Mouse (Mus musculus): ENCODE data around the gene Izumo4. TPM values are rescaled to one million over a fixed set of nuclear protein-coding genes. Genes with fewer than 3 reads are reported as not detected.

The Izumo4 gene
- polyA plus RNA-seq, 1 experiment from 2014 or later: 28.0 TPM

GRCm38 (mm10) chr10:80702536-80703390 lies 779 bp downstream of the Izumo4 start:
- no peaks in the 10 kb centered on the region for H3K27me3 ChIP-seq
- H3K27ac ChIP-seq (replicated peaks): peak overlapping the region; percentile 86
- H3K4me3 ChIP-seq (replicated peaks): peak overlapping the region; percentile 70
- H3K9ac ChIP-seq: peak overlapping the region; percentile 55
- 2% methylated on average over 47 of the region's 47 CpGs for WGBS
- peak overlapping the region; percentile 90 for H3K4me2 ChIP-seq (replicated peaks)
- H3K36me3 ChIP-seq: peaks cover 17% of the 10 kb centered on the region
- H3K4me1 ChIP-seq: peaks cover 40% of the 10 kb centered on the region
- no peaks in the 10 kb centered on the region for H3K9me3 ChIP-seq (replicated peaks)
- ATAC-seq (ENCODE audit: insufficient number of reproducible peaks, low FRiP score, low TSS enrichment, low read depth): peak; percentile 89

- 86% methylated on average over 5 of the region's 5 CpGs for WGBS
- peaks cover 26% of the 10 kb centered on the region for H3K36me3 ChIP-seq
- 0 out of 2 replicates have a peak overlapping the region, but pooled peaks have one; percentile 55 for H3K9ac ChIP-seq
- H3K9me3 ChIP-seq (replicated peaks): no peaks in the 10 kb centered on the region
- peaks cover 36% of the 10 kb centered on the region for H3K4me1 ChIP-seq
- H3K27me3 ChIP-seq: no peaks in the 10 kb centered on the region
- peak overlapping the region; percentile 90 for H3K4me2 ChIP-seq (replicated peaks)
- no peak for ATAC-seq (ENCODE audit: insufficient number of reproducible peaks, low FRiP score, low TSS enrichment, low read depth)
- no peak overlapping the region; the same call in 1 of the 2 replicates for H3K27ac ChIP-seq (replicated peaks)
- H3K4me3 ChIP-seq (replicated peaks): peak overlapping the region; percentile 70
These were observed 1.7 kb downstream of the Izumo4 start for GRCm38 (mm10) chr10:80703643-80704042.

- peaks cover 34% of the 10 kb centered on the region for H3K36me3 ChIP-seq
These were observed 2.4 kb downstream of the Izumo4 start for GRCm38 (mm10) chr10:80704418-80704817.

GRCm38 (mm10) chr10:80705033-80705432 lies 3.0 kb downstream of the Izumo4 start:
- Histone ChIP-seq H3K4me1 (peaks cover 33% of the 10 kb centered on the region), H3K36me3 (peaks cover 40% of the 10 kb centered on the region), H3K9ac (no peak overlapping the region), H3K4me3 (replicated peaks) (no peak overlapping the region), H3K9me3 (replicated peaks) (no peaks in the 10 kb centered on the region), H3K4me2 (replicated peaks) (no peak overlapping the region), H3K27ac (replicated peaks) (no peak overlapping the region), H3K27me3 (no peaks in the 10 kb centered on the region)
- no peak for ATAC-seq (ENCODE audit: insufficient number of reproducible peaks, low FRiP score, low TSS enrichment, low read depth)
- 65% methylated on average over 3 of the region's 3 CpGs for WGBS

More at GRCm38 (mm10) chr10:80704418-80704817, 2.4 kb downstream of the Izumo4 start:
- Histone ChIP-seq H3K4me3 (replicated peaks) (no peak overlapping the region), H3K9ac (no peak overlapping the region), H3K27ac (replicated peaks) (no peak overlapping the region), H3K9me3 (replicated peaks) (no peaks in the 10 kb centered on the region), H3K4me1 (peaks cover 36% of the 10 kb centered on the region), H3K4me2 (replicated peaks) (no peak overlapping the region), H3K27me3 (no peaks in the 10 kb centered on the region)
- no peak for ATAC-seq (ENCODE audit: insufficient number of reproducible peaks, low FRiP score, low TSS enrichment, low read depth)
- 83% methylated on average over 5 of the region's 5 CpGs for WGBS

GRCm38 (mm10) chr10:80705479-80705878 lies 3.5 kb downstream of the Izumo4 start:
- H3K4me2 ChIP-seq (replicated peaks): no peak overlapping the region
- no peak overlapping the region for H3K27ac ChIP-seq (replicated peaks)
- no peaks in the 10 kb centered on the region for H3K27me3 ChIP-seq
- no peak overlapping the region for H3K4me3 ChIP-seq (replicated peaks)
- H3K36me3 ChIP-seq: peaks cover 44% of the 10 kb centered on the region
- no peak overlapping the region for H3K9ac ChIP-seq
- no peaks in the 10 kb centered on the region for H3K9me3 ChIP-seq (replicated peaks)
- WGBS: 69% methylated on average over 3 of the region's 3 CpGs
- ATAC-seq (ENCODE audit: insufficient number of reproducible peaks, low FRiP score, low TSS enrichment, low read depth): no peak
- H3K4me1 ChIP-seq: peaks cover 29% of the 10 kb centered on the region

- no peaks in the 10 kb centered on the region for H3K9me3 ChIP-seq (replicated peaks)
- peaks cover 97% of the 10 kb centered on the region for H3K36me3 ChIP-seq
- no peak overlapping the region for H3K27ac ChIP-seq (replicated peaks)
- H3K4me3 ChIP-seq (replicated peaks): no peak overlapping the region
- H3K4me2 ChIP-seq (replicated peaks): no peak overlapping the region
- no peak overlapping the region for H3K9ac ChIP-seq
- WGBS: 81% methylated on average over 3 of the region's 3 CpGs
- H3K27me3 ChIP-seq: no peaks in the 10 kb centered on the region
- H3K4me1 ChIP-seq: no peaks in the 10 kb centered on the region
- no peak for ATAC-seq (ENCODE audit: insufficient number of reproducible peaks, low FRiP score, low TSS enrichment, low read depth)
These were observed 8.8 kb downstream of the Izumo4 start for GRCm38 (mm10) chr10:80710834-80711233.

- ATAC-seq (ENCODE audit: insufficient number of reproducible peaks, low FRiP score, low TSS enrichment, low read depth): no peak
- WGBS: 88% methylated on average over 1 of the region's 1 CpGs
- Histone ChIP-seq H3K4me1 (no peaks in the 10 kb centered on the region), H3K9ac (no peak overlapping the region), H3K36me3 (peaks cover 100% of the 10 kb centered on the region), H3K4me2 (replicated peaks) (no peak overlapping the region), H3K4me3 (replicated peaks) (no peak overlapping the region), H3K27me3 (no peaks in the 10 kb centered on the region), H3K9me3 (replicated peaks) (no peaks in the 10 kb centered on the region), H3K27ac (replicated peaks) (no peak overlapping the region)
These were observed 15.3 kb downstream of the Izumo4 start for GRCm38 (mm10) chr10:80717281-80717680.

- no peaks in the 10 kb centered on the region for H3K9me3 ChIP-seq (replicated peaks)
- ATAC-seq (ENCODE audit: insufficient number of reproducible peaks, low FRiP score, low TSS enrichment, low read depth): no peak
- whole genome bisulfite sequencing: 82% methylated on average over 5 of the region's 5 CpGs
These were observed 25.6 kb downstream of the Izumo4 start for GRCm38 (mm10) chr10:80727369-80728127.

GRCm38 (mm10) chr10:80732611-80733101 lies 30.7 kb downstream of the Izumo4 start:
- peaks cover 74% of the 10 kb centered on the region for H3K36me3 ChIP-seq
- H3K27me3 ChIP-seq: no peaks in the 10 kb centered on the region
- H3K4me3 ChIP-seq (replicated peaks): no peak overlapping the region
- no peak overlapping the region for H3K4me2 ChIP-seq (replicated peaks)
- H3K27ac ChIP-seq (replicated peaks): no peak overlapping the region
- ATAC-seq (ENCODE audit: insufficient number of reproducible peaks, low FRiP score, low TSS enrichment, low read depth): no peak
- no peak overlapping the region for H3K9ac ChIP-seq
- H3K4me1 ChIP-seq: peaks cover 7% of the 10 kb centered on the region; the same call in 1 of the 2 replicates
- WGBS: 92% methylated on average over 6 of the region's 6 CpGs
- no peaks in the 10 kb centered on the region for H3K9me3 ChIP-seq (replicated peaks)

More at GRCm38 (mm10) chr10:80727369-80728127, 25.6 kb downstream of the Izumo4 start:
- no peak overlapping the region for H3K4me2 ChIP-seq (replicated peaks)
- H3K9ac ChIP-seq: no peak overlapping the region
- H3K36me3 ChIP-seq: peaks cover 100% of the 10 kb centered on the region
- H3K27me3 ChIP-seq: no peaks in the 10 kb centered on the region
- no peaks in the 10 kb centered on the region for H3K4me1 ChIP-seq
- H3K27ac ChIP-seq (replicated peaks): no peak overlapping the region
- H3K4me3 ChIP-seq (replicated peaks): no peak overlapping the region

- H3K9me3 ChIP-seq (replicated peaks): no peaks in the 10 kb centered on the region
- no peak overlapping the region for H3K27ac ChIP-seq (replicated peaks)
- no peak overlapping the region for H3K4me3 ChIP-seq (replicated peaks)
- no peaks in the 10 kb centered on the region for H3K27me3 ChIP-seq
- WGBS: 75% methylated on average over 5 of the region's 5 CpGs
- H3K9ac ChIP-seq: no peak overlapping the region
- ATAC-seq (ENCODE audit: insufficient number of reproducible peaks, low FRiP score, low TSS enrichment, low read depth): no peak
- no peak overlapping the region for H3K4me2 ChIP-seq (replicated peaks)
- peaks cover 32% of the 10 kb centered on the region for H3K4me1 ChIP-seq
- H3K36me3 ChIP-seq: peaks cover 33% of the 10 kb centered on the region
These were observed 34.7 kb downstream of the Izumo4 start for GRCm38 (mm10) chr10:80736731-80737130.

GRCm38 (mm10) chr10:80738657-80739056 lies 36.7 kb downstream of the Izumo4 start:
- Histone ChIP-seq H3K9ac (no peak overlapping the region), H3K4me3 (replicated peaks) (no peak overlapping the region), H3K36me3 (peaks cover 15% of the 10 kb centered on the region), H3K27ac (replicated peaks) (no peak overlapping the region), H3K4me2 (replicated peaks) (no peak overlapping the region), H3K9me3 (replicated peaks) (no peaks in the 10 kb centered on the region), H3K4me1 (peaks cover 38% of the 10 kb centered on the region), H3K27me3 (no peaks in the 10 kb centered on the region)
- WGBS: 73% methylated on average over 1 of the region's 1 CpGs
- ATAC-seq (ENCODE audit: insufficient number of reproducible peaks, low FRiP score, low TSS enrichment, low read depth): no peak

Measured in embryonic facial prominence, embryonic 15.5 days (tissue).